Mouse (Mus musculus) adrenal gland, postnatal 14 days (tissue): ENCODE data around the gene Pla2g10. TPM values are rescaled to one million over a fixed set of nuclear protein-coding genes. Genes with fewer than 3 reads are reported as not detected.

ENCODE experiments used
- total RNA-seq: library from RNA; stranded (reverse); gene quantifications from 2 replicates; pipeline ENCODE4 v1.2.3, GENCODE M21; 2021

The Pla2g10 gene
- total RNA-seq, 1 experiment from 2014 or later, result not detected

Other genes with a start within 250 kb of the Pla2g10 start
- 34.1 and 34.6 TPM in 2 replicates for gene Parn, start 62.8 kb downstream of the Pla2g10 start, total RNA-seq
- 56.5 and 58.6 TPM in 2 replicates for gene Bfar, start 59.1 kb downstream of the Pla2g10 start, total RNA-seq
- 6.3 and 8.5 TPM in 2 replicates for gene 3110001I22Rik, start 59.1 kb downstream of the Pla2g10 start, total RNA-seq
- gene Rrn3, start 49.7 kb upstream of the Pla2g10 start, total RNA-seq, result 40.4 and 43.9 TPM in 2 replicates
- gene Ntan1, start 87.9 kb upstream of the Pla2g10 start, total RNA-seq, result 65.9 and 72.1 TPM in 2 replicates
- 75.3 and 82.3 TPM in 2 replicates for gene Pdxdc1, start 172.1 kb upstream of the Pla2g10 start, total RNA-seq
- 5.2 and 6.2 TPM in 2 replicates for gene Mpv17l, start 172.2 kb upstream of the Pla2g10 start, total RNA-seq